Mouse (Mus musculus) CH12.LX (cell line): ENCODE data around the gene Nhsl2. TPM values are rescaled to one million over a fixed set of nuclear protein-coding genes. Genes with fewer than 3 reads are reported as not detected.

ENCODE experiments used
- DNase-seq: peaks from one replicate; pipeline ENCODE4 v3.0.0-alpha.2; 2013; ENCODE audit errors: extremely low read depth
- H3K27ac ChIP-seq: 2 replicates; pipeline ENCODE4 v1.5.1; 2012; ENCODE audit warnings: low read depth, mild to moderate bottlenecking, control low read depth, moderate library complexity; ENCODE audit not compliant: insufficient read depth
- H3K27me3 ChIP-seq: replicated peaks from 2 replicates; pipeline ENCODE3; 2012; ENCODE audit warnings: inconsistent platforms
- H3K36me3 ChIP-seq, 2 experiments: replicated peaks in 1 of 2; 2 replicates each; pipeline versions ENCODE3 to v1.6.1; 2012; ENCODE audit warnings: inconsistent platforms in 1 of 2, low read length in 1 of 2, mild to moderate bottlenecking in 1 of 2, mixed read lengths in 1 of 2, moderate library complexity in 1 of 2; ENCODE audit not compliant: control insufficient read depth in 1 of 2, insufficient read depth in 1 of 2
- H3K4me1 ChIP-seq, 2 experiments: 2 replicates each; pipeline ENCODE4 v1.6.1; 2012; ENCODE audit warnings: inconsistent platforms in 1 of 2, moderate library complexity in 1 of 2; ENCODE audit not compliant: insufficient read depth in 2 of 2, control insufficient read depth in 1 of 2
- H3K4me2 ChIP-seq: 2 replicates; pipeline ENCODE4 v1.6.1; 2012; ENCODE audit warnings: low read depth, mild to moderate bottlenecking, control low read depth; ENCODE audit not compliant: poor library complexity, insufficient read depth, severe bottlenecking
- H3K4me3 ChIP-seq, 3 experiments: fragments of 150-350 bp in 1 of 3; sonication (generic) in 1 of 3; replicated peaks in 1 of 3; 2 replicates each; pipeline versions ENCODE3 to v1.5.1; 2011 to 2012; ENCODE audit warnings: low read depth in 2 of 3, low read length in 2 of 3, mild to moderate bottlenecking in 2 of 3, moderate library complexity in 2 of 3, control low read depth in 1 of 3, improper control_type of control experiment in 1 of 3, inconsistent platforms in 1 of 3, mixed read lengths in 1 of 3; ENCODE audit not compliant: poor library complexity in 1 of 3
- H3K79me2 ChIP-seq: replicated peaks from 2 replicates; pipeline ENCODE4 v1.6.1; 2012; ENCODE audit warnings: mild to moderate bottlenecking, moderate library complexity; ENCODE audit not compliant: control insufficient read depth, poor library complexity, insufficient read depth, severe bottlenecking; ENCODE audit errors: extremely low read depth
- H3K9ac ChIP-seq: 2 replicates; pipeline ENCODE4 v1.6.1; 2012; ENCODE audit warnings: low read depth, mild to moderate bottlenecking, control low read depth, moderate library complexity; ENCODE audit not compliant: insufficient read depth
- H3K9me3 ChIP-seq: replicated peaks from 2 replicates; pipeline ENCODE3; 2012; ENCODE audit warnings: low read length, inconsistent platforms, mixed read lengths
- BHLHE40 ChIP-seq: IDR thresholded peaks from 2 replicates; pipeline ENCODE4 v1.6.1; 2011; ENCODE audit warnings: mild to moderate bottlenecking, low read depth, low read length, improper control_type of control experiment
- CHD1 ChIP-seq: IDR thresholded peaks from 2 replicates; pipeline ENCODE4 v1.6.1; 2012; ENCODE audit warnings: low read depth, low read length, improper control_type of control experiment, inconsistent platforms
- CTCF ChIP-seq, 2 experiments: IDR thresholded peaks in 1 of 2; conservative IDR thresholded peaks in 1 of 2; 2 replicates each; pipeline ENCODE4 v1.5.1; 2011 to 2012; ENCODE audit warnings: low read depth in 2 of 2, low read length in 2 of 2, improper control_type of control experiment in 1 of 2, inconsistent platforms in 1 of 2, mild to moderate bottlenecking in 1 of 2, moderate library complexity in 1 of 2
- EP300 ChIP-seq: IDR thresholded peaks from 2 replicates; pipeline ENCODE4 v1.6.1; 2011; ENCODE audit warnings: low read length, improper control_type of control experiment
- HCFC1 ChIP-seq: IDR thresholded peaks from 2 replicates; pipeline ENCODE4 v1.6.1; 2012; ENCODE audit warnings: low read depth, mild to moderate bottlenecking, inconsistent platforms, low read length, improper control_type of control experiment
- JUND ChIP-seq: conservative IDR thresholded peaks from 2 replicates; pipeline ENCODE4 v1.6.1; 2011; ENCODE audit warnings: low read depth, low read length, improper control_type of control experiment
- KAT2A ChIP-seq: IDR thresholded peaks from 2 replicates; pipeline ENCODE4 v1.6.1; 2012; ENCODE audit warnings: low read length, improper control_type of control experiment, inconsistent platforms; ENCODE audit not compliant: insufficient replicate concordance
- MEF2A ChIP-seq: IDR thresholded peaks from 2 replicates; pipeline ENCODE4 v1.6.1; 2014; ENCODE audit warnings: low read depth, mild to moderate bottlenecking, inconsistent platforms, low read length, improper control_type of control experiment, borderline replicate concordance
- MXI1 ChIP-seq: IDR thresholded peaks from 2 replicates; pipeline ENCODE4 v1.6.1; 2011; ENCODE audit warnings: mild to moderate bottlenecking, low read depth, low read length, improper control_type of control experiment
- MYC ChIP-seq: IDR thresholded peaks from 2 replicates; pipeline ENCODE4 v1.6.1; 2011; ENCODE audit warnings: low read depth, mild to moderate bottlenecking, improper control_type of control experiment, low read length
- NRF1 ChIP-seq: IDR thresholded peaks from 2 replicates; pipeline ENCODE4 v1.6.1; 2014; ENCODE audit warnings: low read depth, mild to moderate bottlenecking, inconsistent platforms, low read length, improper control_type of control experiment, moderate library complexity
- PAX5 ChIP-seq: IDR thresholded peaks from 2 replicates; pipeline ENCODE4 v1.6.1; 2012; ENCODE audit warnings: low read length, inconsistent platforms, mixed read lengths
- POLR2A ChIP-seq: IDR thresholded peaks from 2 replicates; pipeline ENCODE4 v1.6.1; 2011; ENCODE audit warnings: low read depth, mild to moderate bottlenecking, improper control_type of control experiment, low read length
- RCOR1 ChIP-seq: conservative IDR thresholded peaks from 2 replicates; pipeline ENCODE4 v1.6.1; 2012; ENCODE audit warnings: low read depth, mild to moderate bottlenecking, inconsistent platforms, low read length, improper control_type of control experiment
- SIN3A ChIP-seq: IDR thresholded peaks from 2 replicates; pipeline ENCODE4 v1.6.1; 2012; ENCODE audit warnings: low read length, improper control_type of control experiment, inconsistent platforms
- SMC3 ChIP-seq: IDR thresholded peaks from 2 replicates; pipeline ENCODE4 v1.6.1; 2011; ENCODE audit warnings: low read depth, low read length, improper control_type of control experiment
- TBP ChIP-seq: conservative IDR thresholded peaks from 2 replicates; pipeline ENCODE4 v1.6.1; 2011; ENCODE audit warnings: low read depth, low read length, improper control_type of control experiment
- ZMIZ1 ChIP-seq: IDR thresholded peaks from 2 replicates; pipeline ENCODE4 v1.6.1; 2012; ENCODE audit warnings: low read depth, mild to moderate bottlenecking, inconsistent platforms, low read length, improper control_type of control experiment
- dilution Hi-C: fragments of 300-500 bp; cut with MboI; formaldehyde crosslinking; loops from 2 replicates; pipeline ENCODE4 v1.14.3; 2020; ENCODE audit warnings: low sequenced_read_pairs; ENCODE audit not compliant: extremely low pct_unique_long_range_greater_than_20kb, extremely low pct_ligation_motif_present
- in situ Hi-C: fragments of 300-500 bp; cut with MboI; formaldehyde crosslinking; loops from 3 replicates; pipeline ENCODE4 v1.14.3; 2019; ENCODE audit warnings: low sequenced_read_pairs, low pct_ligation_motif_present, low pct_unique_long_range_greater_than_20kb, mixed read lengths
- polyA plus RNA-seq: library from polyadenylated mRNA; unstranded; fragments of >175 nt; gene quantifications from 2 replicates; pipeline ENCODE4 v1.2.1, GENCODE M21; 2012; ENCODE audit warnings: low read depth; ENCODE audit not compliant: insufficient read length
- total RNA-seq, 2 experiments: library from RNA; depleted of rRNA; stranded (reverse); fragments of 300-350 nt in 1 of 2; fragments of >200 nt in 1 of 2; gene quantifications; 2 replicates each; pipeline ENCODE4 v1.2.3; 2012 to 2014

Gene Nhsl2
- total and polyA plus RNA-seq, 3 experiments: 0.10 to 0.17 TPM; not detected in 1

DNA sequence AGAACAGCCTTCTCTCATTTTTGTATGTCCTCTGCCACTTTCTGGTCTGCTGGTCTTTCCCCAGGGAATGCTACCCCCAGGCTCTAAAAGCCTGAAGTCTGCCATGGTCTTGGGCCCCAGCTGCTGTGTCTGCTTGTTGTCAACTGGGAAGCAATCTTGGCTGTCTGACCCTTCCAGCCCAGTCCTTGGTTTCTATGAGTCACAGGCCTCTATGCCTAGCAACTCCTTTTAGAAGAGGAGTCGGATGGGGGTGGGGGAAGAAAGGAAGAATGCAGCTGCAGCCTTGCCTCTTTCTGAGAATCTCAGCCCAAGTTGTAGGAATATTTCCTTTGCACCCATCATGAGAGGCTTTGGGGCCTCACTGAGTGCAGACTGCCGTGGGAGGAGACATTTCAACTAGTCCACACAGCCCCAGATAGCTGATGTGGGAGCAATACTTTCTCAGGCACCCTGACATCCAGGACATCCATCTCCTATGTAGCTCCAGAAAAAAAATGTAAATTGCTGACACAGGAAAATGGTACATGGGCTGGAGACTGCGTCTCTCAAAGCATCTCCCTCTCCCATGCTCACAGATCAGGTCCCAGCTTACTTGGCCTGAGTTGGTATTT, 33.1 kb downstream of the Nhsl2 start:
- H3K4me3 ChIP-seq: no peak overlapping the region
- TF ChIP-seq RCOR1 (no peak), TBP (no peak), MEF2A (no peak), POLR2A (no peak), KAT2A (no peak), SIN3A (no peak), HCFC1 (no peak), MYC (no peak), BHLHE40 (no peak), EP300 (no peak)
- H3K36me3 ChIP-seq: no peaks in the 10 kb centered on the region
- H3K9ac ChIP-seq: no peak overlapping the region
- dilution Hi-C loops (no loop called here), in situ Hi-C loops (no loop called here)
- no peak overlapping the region for H3K4me2 ChIP-seq
- no peak overlapping the region for H3K27ac ChIP-seq
- DNase-seq: no peak
- H3K27me3 ChIP-seq: no peaks in the 10 kb centered on the region
- H3K9me3 ChIP-seq: no peaks in the 10 kb centered on the region
- no peaks in the 10 kb centered on the region for H3K79me2 ChIP-seq
- no peaks in the 10 kb centered on the region for H3K4me1 ChIP-seq

GRCm38 (mm10) chrX:101889384-101889783, 40.2 kb downstream of the Nhsl2 start:
- TF ChIP-seq ZMIZ1 (no peak), POLR2A (no peak), JUND (no peak), SMC3 (no peak), MXI1 (no peak), HCFC1 (no peak)
- TF ChIP-seq, all 38 proteins: peak for 0
- dilution Hi-C loops: no loop called here
- H3K27ac ChIP-seq: no peak overlapping the region
- in situ Hi-C loops: no loop called here
- no peaks in the 10 kb centered on the region for H3K36me3 ChIP-seq
- no peaks in the 10 kb centered on the region for H3K27me3 ChIP-seq
- no peaks in the 10 kb centered on the region for H3K79me2 ChIP-seq
- H3K9me3 ChIP-seq: no peaks in the 10 kb centered on the region
- no peak for DNase-seq
- H3K4me2 ChIP-seq: no peak overlapping the region
- H3K4me3 ChIP-seq: no peak overlapping the region
- H3K9ac ChIP-seq: no peak overlapping the region
- H3K4me1 ChIP-seq: no peaks in the 10 kb centered on the region

GRCm38 (mm10) chrX:101889813-101890469, 40.8 kb downstream of the Nhsl2 start:
- no peaks in the 10 kb centered on the region for H3K9me3 ChIP-seq
- dilution Hi-C loops: no loop called here
- no peak overlapping the region for H3K4me2 ChIP-seq
- TF ChIP-seq PAX5: no peak
- no peak for TF ChIP-seq CTCF (conservative IDR thresholded peaks at IDR 0.05 in 1 of 2, IDR thresholded peaks at IDR 0.05 in 1 of 2; ENCODE audit: low read depth in 2 of 2, low read length in 2 of 2)
- TF ChIP-seq BHLHE40: no peak
- TF ChIP-seq CHD1: no peak
- no peak for TF ChIP-seq NRF1
- H3K9ac ChIP-seq: no peak overlapping the region
- no peaks in the 10 kb centered on the region for H3K4me1 ChIP-seq
- DNase-seq: no peak
- no peak overlapping the region for H3K27ac ChIP-seq
- H3K27me3 ChIP-seq: no peaks in the 10 kb centered on the region
- H3K36me3 ChIP-seq: no peaks in the 10 kb centered on the region
- H3K4me3 ChIP-seq: no peak overlapping the region
- in situ Hi-C loops: no loop called here
- H3K79me2 ChIP-seq: no peaks in the 10 kb centered on the region
